Mouse (Mus musculus): ENCODE measurements around the gene Pilrb1.

Pilrb1 gene

GRCm38 (mm10) chr5:137830238-137830637 is 27.7 kb downstream of the Pilrb1 start:
- DNase-seq (ENCODE audit: low spot score in 2 of 2): no peak

DNA sequence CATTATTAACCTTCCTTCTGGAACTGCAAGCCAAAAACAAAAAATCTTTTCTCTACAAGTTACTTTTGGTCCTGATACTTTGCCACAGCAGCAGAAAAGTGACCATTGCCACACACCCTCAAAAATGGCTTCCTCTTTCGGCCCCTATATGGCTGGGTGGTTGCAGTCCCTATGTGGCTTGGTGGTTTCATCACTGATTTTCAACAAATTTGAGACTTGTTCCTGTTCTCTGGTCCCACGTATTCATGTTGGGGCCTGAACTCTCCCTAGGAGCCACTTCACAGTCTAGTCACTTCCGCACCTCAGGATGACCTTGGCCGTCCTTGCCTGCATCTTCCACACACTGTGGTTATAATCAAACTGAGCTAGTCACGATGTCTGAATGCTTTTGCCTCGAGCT is 29.2 kb downstream of the Pilrb1 start:
- no peak for DNase-seq (ENCODE audit: low spot score in 2 of 2)

DNA sequence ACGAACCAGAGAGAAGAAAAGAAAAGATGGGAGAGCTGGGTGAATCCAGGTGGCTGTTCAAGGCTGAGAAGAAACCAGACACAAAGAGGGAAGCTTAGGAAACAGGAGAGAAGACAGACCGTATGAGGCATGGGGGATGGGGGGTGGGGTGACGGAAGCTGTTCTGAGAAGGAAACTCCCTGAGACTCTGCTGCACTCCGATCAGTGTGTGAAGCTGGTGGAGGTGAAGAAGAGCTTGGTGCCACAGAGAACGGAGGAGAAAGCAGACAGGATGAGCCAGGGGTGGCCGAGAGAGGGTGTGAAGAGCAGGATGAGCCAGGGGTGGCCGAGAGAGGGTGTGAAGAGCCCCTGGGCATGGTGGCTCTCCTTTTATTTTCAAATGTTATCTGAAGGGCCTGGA is 31.5 kb downstream of the Pilrb1 start:
- DNase-seq (ENCODE audit: low spot score in 2 of 2): no peak

- DNase-seq (ENCODE audit: low spot score in 2 of 2): no peak
Observed at GRCm38 (mm10) chr5:137825971-137826370, 31.9 kb downstream of the Pilrb1 start.

DNA sequence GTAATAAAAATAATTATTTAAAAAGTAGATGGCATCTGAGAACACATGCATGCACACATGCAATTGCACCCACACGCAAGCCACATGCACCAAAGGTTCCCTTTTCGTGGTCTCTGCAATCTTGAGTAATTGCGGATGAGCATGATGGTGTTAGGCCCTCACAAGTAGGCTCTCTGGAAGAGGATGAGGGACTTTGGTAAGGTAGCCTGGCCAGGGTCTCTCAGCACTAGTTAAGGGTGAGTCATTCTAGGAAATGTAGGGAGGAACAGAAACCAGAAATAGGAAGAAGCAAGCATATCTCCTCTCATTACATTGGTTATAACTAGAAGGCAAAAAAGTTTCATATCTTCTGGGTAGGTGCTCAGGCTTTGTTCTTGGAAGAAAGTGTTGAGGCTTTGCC is 32.9 kb downstream of the Pilrb1 start:
- DNase-seq (ENCODE audit: low spot score in 2 of 2): no peak

GRCm38 (mm10) chr5:137823455-137824045 is 34.4 kb downstream of the Pilrb1 start:
- DNase-seq (ENCODE audit: low spot score in 2 of 2): no peak

GRCm38 (mm10) chr5:137822602-137823001 is 35.3 kb downstream of the Pilrb1 start:
- no peak for DNase-seq (ENCODE audit: low spot score in 2 of 2)

DNA sequence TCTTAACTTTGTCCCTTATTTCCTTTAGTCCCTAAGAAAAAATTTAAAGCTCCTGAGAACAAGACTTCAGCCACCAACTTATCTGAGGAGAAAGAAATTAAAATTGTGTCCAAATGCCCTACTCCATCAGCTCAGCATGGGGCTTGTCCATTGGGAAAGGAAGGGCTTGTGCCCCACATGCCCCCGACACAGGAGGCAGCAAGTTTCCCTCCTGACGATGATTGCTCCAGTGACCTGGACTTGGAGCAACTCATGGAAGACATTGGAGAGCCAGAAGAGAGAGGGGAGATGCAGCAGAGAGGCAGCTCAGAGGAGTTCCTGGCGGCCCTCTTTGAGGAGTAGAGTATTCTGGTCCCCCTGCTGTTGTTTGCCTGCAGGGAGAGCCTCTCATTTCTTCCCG is 35.8 kb downstream of the Pilrb1 start:
- DNase-seq (ENCODE audit: low spot score in 2 of 2): no peak

- no peak for DNase-seq (ENCODE audit: low spot score in 2 of 2)
Observed at GRCm38 (mm10) chr5:137817466-137818222, 40.3 kb downstream of the Pilrb1 start.

GRCm38 (mm10) chr5:137808316-137808715 is 49.6 kb downstream of the Pilrb1 start:
- no peak for DNase-seq (ENCODE audit: low spot score in 2 of 2)

- no peak for DNase-seq (ENCODE audit: low spot score in 2 of 2)
Observed at GRCm38 (mm10) chr5:137806158-137806557, 51.7 kb downstream of the Pilrb1 start.
